Mouse (Mus musculus): ENCODE results near the gene Nav2. TPM values are rescaled to one million over a fixed set of nuclear protein-coding genes. Genes with fewer than 3 reads are reported as not detected.

Gene Nav2
- polyA plus RNA-seq, 1 experiment from 2014 or later: 19.7 TPM

DNA sequence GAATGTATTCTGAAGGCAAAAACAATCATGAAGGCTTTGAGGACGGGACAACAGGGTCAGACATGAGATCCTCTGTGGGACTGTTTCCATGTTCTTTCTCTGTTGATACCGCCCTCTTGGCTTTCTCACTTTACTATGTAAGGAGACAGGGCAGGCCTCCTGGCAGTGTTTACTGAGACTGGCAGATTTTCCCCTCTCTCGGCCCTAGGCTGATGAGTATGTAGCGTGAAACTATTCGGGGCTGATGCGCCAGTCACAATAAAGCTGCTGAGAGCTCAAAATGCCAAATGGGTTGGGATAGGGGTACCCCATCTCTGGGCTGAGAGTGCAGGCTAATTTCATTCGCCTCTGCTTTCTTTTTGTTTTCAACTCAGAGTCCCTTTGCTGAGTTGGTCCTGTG is 373.9 kb downstream of the Nav2 start:
- 80% methylated on average over 7 of the region's 7 CpGs for WGBS

DNA sequence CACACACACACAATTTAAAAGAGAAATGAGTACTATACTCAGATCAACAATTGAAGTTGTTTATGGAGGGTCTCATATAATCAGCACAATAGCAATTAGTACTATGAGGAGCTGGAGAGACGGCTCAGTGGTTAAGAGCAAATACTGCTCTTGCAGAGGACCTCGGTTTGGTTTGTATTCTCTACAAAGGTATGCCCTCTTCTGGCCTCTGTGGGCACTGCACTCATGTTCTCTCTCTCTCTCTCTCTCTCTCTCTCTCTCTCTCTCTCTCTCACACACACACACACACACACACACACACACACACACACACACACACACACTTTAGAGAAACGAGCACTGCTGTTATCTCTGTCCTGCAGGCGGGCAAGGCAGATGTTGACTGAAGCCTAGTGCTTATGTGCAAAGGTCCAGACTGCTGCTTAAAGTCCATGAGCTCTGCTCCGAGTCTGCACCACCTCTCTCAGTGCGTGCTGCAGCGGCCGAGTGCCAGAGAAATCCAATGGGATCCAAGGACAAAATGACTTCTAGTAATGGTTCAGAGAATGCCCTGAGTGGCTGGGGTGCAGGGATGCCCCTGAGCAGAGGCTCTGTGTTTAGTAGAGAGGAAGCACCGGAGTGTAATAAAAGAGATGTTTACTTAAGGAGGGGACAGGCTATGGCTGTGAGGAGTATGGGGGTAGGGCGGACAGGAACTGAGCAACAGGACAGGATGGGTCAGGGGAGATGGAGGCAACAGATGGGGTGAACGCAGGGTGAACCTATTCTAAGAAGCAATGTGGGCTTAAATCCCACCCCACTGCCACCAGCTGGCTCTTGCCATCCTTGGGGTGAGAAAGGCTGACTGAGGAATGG is 375.2 kb downstream of the Nav2 start:
- Histone ChIP-seq H3K36me3 (ENCODE audit: insufficient read depth) (no peaks in the 10 kb centered on the region), H3K4me2 (no peak overlapping the region), H3K27ac (ENCODE audit: low read depth) (0 out of 2 replicates have a peak overlapping the region, but pooled peaks have one; percentile 8), H3K27me3 (ENCODE audit: insufficient read depth, low read length) (no peaks in the 10 kb centered on the region), H3K9ac (no peak overlapping the region; the same call in 1 of the 2 replicates), H3K4me3 (ENCODE audit: low read depth, low read length) (no peak overlapping the region), H3K4me1 (ENCODE audit: insufficient read depth) (peaks cover 14% of the 10 kb centered on the region), H3K9me3 (ENCODE audit: low read depth, low read length) (no peaks in the 10 kb centered on the region)
- ATAC-seq (ENCODE audit: insufficient read depth) (peak; percentile 83), DNase-seq (peak; percentile 43)
- WGBS: 28% methylated on average over 11 of the region's 11 CpGs
- TF ChIP-seq CTCF (IDR thresholded peaks at IDR 0.05; ENCODE audit: low read depth): peak; percentile 50

More for the DNA sequence above, 373.9 kb downstream of the Nav2 start:
- Histone ChIP-seq H3K27me3 (ENCODE audit: insufficient read depth, low read length) (no peaks in the 10 kb centered on the region), H3K27ac (ENCODE audit: low read depth) (no peak overlapping the region), H3K36me3 (ENCODE audit: insufficient read depth) (no peaks in the 10 kb centered on the region), H3K9me3 (ENCODE audit: low read depth, low read length) (no peaks in the 10 kb centered on the region), H3K4me2 (no peak overlapping the region), H3K9ac (no peak overlapping the region), H3K4me1 (ENCODE audit: insufficient read depth) (peaks cover 14% of the 10 kb centered on the region), H3K4me3 (ENCODE audit: low read depth, low read length) (no peak overlapping the region)
- no peak for TF ChIP-seq CTCF (IDR thresholded peaks at IDR 0.05; ENCODE audit: low read depth)
- DNase-seq (no peak), ATAC-seq (ENCODE audit: insufficient read depth) (no peak)

DNA sequence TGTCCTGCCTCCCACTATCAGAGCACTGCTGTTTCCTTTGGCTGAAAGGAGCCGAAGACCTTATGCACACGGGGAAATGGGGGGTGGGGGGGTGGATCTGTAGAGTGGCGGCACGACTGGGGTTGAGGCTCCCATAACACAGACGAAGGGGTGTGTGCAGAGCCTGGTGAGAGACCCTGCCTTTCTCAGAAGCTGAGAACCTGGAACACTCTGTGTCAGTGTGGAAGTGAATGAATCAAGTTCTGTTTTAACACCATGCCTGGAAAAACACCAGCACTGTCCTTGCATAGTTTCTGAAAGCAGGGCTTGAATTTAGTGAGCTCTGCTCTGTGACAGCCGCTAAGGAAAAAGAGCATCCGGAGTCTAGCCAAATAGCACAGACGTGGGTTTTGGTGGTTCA is 379.7 kb downstream of the Nav2 start:
- ATAC-seq (ENCODE audit: insufficient read depth) (no peak), DNase-seq (no peak)
- Histone ChIP-seq H3K27me3 (ENCODE audit: insufficient read depth, low read length) (no peaks in the 10 kb centered on the region), H3K9ac (no peak overlapping the region), H3K36me3 (ENCODE audit: insufficient read depth) (no peaks in the 10 kb centered on the region), H3K4me3 (ENCODE audit: low read depth, low read length) (no peak overlapping the region), H3K27ac (ENCODE audit: low read depth) (no peak overlapping the region), H3K4me2 (no peak overlapping the region), H3K4me1 (ENCODE audit: insufficient read depth) (peaks cover 12% of the 10 kb centered on the region), H3K9me3 (ENCODE audit: low read depth, low read length) (no peaks in the 10 kb centered on the region)
- 26% methylated on average over 8 of the region's 8 CpGs for whole genome bisulfite sequencing
- TF ChIP-seq CTCF (IDR thresholded peaks at IDR 0.05; ENCODE audit: low read depth): no peak

DNA sequence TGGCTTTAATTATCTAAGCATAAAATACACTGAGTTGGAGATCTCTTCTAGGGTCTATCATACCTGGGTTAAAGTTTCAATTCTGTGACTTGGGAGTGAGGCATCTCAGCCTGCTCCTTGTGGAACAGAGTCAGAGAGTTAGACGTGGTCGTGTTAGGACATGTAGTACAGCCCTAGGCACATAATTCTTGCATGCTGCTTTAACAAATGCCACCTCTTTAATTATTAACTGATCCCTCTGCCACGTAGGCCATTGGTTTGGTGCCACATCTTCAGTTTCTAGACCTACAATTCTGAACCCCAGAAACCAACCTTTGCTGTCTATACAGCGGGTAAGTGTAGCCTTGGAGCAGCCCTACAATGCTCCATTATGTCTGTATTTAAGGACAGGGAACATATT is 381.8 kb downstream of the Nav2 start:
- no peaks in the 10 kb centered on the region for H3K36me3 ChIP-seq (ENCODE audit: insufficient read depth)
- DNase-seq (no peak), ATAC-seq (ENCODE audit: insufficient read depth) (no peak)
- H3K4me3 ChIP-seq (ENCODE audit: low read depth, low read length): no peak overlapping the region
- no peaks in the 10 kb centered on the region for H3K4me1 ChIP-seq (ENCODE audit: insufficient read depth)
- H3K9ac ChIP-seq: no peak overlapping the region
- no peak overlapping the region for H3K27ac ChIP-seq (ENCODE audit: low read depth)
- no peak overlapping the region for H3K4me2 ChIP-seq
- no peaks in the 10 kb centered on the region for H3K27me3 ChIP-seq (ENCODE audit: insufficient read depth, low read length)
- no peak for TF ChIP-seq CTCF (IDR thresholded peaks at IDR 0.05; ENCODE audit: low read depth)
- no peaks in the 10 kb centered on the region for H3K9me3 ChIP-seq (ENCODE audit: low read depth, low read length)
- 82% methylated on average over 4 of the region's 4 CpGs for WGBS

DNA sequence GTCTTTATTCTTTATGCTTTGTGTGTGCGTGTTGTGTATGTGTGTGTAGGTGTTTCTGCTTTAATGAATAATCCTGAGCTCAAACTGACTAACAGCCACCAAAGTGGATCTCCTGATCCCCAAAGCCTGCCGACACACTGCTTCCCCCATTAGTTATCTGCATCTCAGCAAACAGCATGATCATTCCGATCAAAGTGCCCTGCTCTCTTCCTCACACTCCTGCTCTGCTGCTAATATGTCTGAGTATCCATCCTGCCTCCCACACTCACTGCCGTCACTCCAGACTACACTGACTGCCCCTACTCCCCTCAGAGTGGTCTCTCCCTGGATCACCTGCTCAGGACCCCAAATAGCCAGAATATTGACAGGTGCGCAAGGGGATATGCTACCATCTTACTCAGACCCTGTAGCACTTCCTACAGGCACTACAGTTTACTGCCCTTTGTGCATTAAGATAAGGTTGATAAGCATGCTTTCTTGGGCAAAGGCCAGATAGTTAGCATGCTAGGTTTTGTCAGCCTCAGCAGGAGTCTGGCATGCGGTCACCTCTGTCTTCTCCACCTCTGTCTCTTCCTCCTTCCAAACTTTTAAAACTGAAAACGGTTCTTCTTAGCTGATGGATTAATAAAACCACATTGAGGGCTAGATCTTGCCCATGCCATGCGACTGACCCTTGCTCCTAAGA is 382.8 kb downstream of the Nav2 start:
- no peak for TF ChIP-seq CTCF (IDR thresholded peaks at IDR 0.05; ENCODE audit: low read depth)
- H3K27ac ChIP-seq (ENCODE audit: low read depth): no peak overlapping the region
- no peaks in the 10 kb centered on the region for H3K4me1 ChIP-seq (ENCODE audit: insufficient read depth)
- no peaks in the 10 kb centered on the region for H3K36me3 ChIP-seq (ENCODE audit: insufficient read depth)
- ATAC-seq (ENCODE audit: insufficient read depth): no peak
- DNase-seq: no peak
- H3K9me3 ChIP-seq (ENCODE audit: low read depth, low read length): no peaks in the 10 kb centered on the region
- no peaks in the 10 kb centered on the region for H3K27me3 ChIP-seq (ENCODE audit: insufficient read depth, low read length)
- H3K4me2 ChIP-seq: no peak overlapping the region
- H3K9ac ChIP-seq: no peak overlapping the region
- WGBS: 88% methylated on average over 8 of the region's 8 CpGs
- H3K4me3 ChIP-seq (ENCODE audit: low read depth, low read length): no peak overlapping the region

DNA sequence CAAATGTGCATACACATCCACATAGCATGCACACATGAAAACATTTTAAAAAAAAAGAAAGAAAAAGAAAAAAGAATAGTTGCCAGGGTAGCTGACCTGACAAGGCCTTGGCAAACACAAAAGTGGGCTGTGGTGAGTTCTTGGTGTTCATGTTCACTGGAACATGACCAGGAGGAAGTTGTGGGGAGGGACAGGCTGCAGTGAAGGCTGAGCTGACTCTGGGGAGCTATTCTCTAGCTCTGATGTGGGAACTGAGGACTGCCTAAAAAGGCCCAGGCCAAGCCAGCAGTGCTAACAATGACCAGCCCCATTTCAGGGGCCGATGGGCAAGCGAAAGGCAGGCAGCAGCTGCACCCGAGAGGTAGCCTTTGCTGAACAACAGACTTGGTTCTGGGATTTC is 388.6 kb downstream of the Nav2 start:
- no peak for TF ChIP-seq CTCF (IDR thresholded peaks at IDR 0.05; ENCODE audit: low read depth)
- 79% methylated on average over 3 of the region's 3 CpGs for WGBS
- no peak for ATAC-seq (ENCODE audit: insufficient read depth)

DNA sequence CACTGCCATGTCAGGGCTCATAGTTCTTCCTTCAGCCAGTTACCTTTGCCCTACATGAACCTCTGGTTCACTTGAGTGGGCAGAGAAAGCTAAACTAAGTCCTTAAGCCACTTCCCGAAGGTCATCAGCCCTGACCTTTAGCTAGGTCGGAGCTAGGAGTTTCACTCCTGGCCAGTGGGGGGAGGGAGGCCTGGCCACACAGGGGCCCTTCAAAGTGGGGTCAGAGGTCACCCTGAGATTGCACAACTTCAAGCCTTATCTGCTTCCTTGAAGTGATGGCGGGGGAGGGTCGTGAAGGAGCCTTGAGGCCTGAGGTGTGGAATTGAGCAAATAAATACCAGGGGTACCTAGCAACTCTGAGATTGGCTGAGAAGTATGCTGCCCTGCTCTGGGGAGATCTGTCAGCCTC is 389.9 kb downstream of the Nav2 start:
- no peaks in the 10 kb centered on the region for H3K27me3 ChIP-seq (ENCODE audit: insufficient read depth, low read length)
- H3K9me3 ChIP-seq (ENCODE audit: low read depth, low read length): no peaks in the 10 kb centered on the region
- H3K27ac ChIP-seq (ENCODE audit: low read depth): no peak overlapping the region
- H3K4me2 ChIP-seq: no peak overlapping the region
- no peak for ATAC-seq (ENCODE audit: insufficient read depth)
- no peak overlapping the region for H3K9ac ChIP-seq
- DNase-seq: no peak
- no peak overlapping the region for H3K4me3 ChIP-seq (ENCODE audit: low read depth, low read length)
- H3K36me3 ChIP-seq (ENCODE audit: insufficient read depth): no peaks in the 10 kb centered on the region
- WGBS: 20% methylated on average over 4 of the region's 4 CpGs
- H3K4me1 ChIP-seq (ENCODE audit: insufficient read depth): peaks cover 6% of the 10 kb centered on the region
- TF ChIP-seq CTCF (IDR thresholded peaks at IDR 0.05; ENCODE audit: low read depth): no peak

More for the DNA sequence above, 388.6 kb downstream of the Nav2 start:
- DNase-seq: no peak
- Histone ChIP-seq H3K4me1 (ENCODE audit: insufficient read depth) (peaks cover 6% of the 10 kb centered on the region), H3K36me3 (ENCODE audit: insufficient read depth) (no peaks in the 10 kb centered on the region), H3K27me3 (ENCODE audit: insufficient read depth, low read length) (no peaks in the 10 kb centered on the region), H3K9me3 (ENCODE audit: low read depth, low read length) (no peaks in the 10 kb centered on the region), H3K4me2 (no peak overlapping the region), H3K9ac (no peak overlapping the region), H3K27ac (ENCODE audit: low read depth) (no peak overlapping the region), H3K4me3 (ENCODE audit: low read depth, low read length) (no peak overlapping the region)
